Mouse (Mus musculus): ENCODE measurements around the gene Neurod2. TPM values are rescaled to one million over a fixed set of nuclear protein-coding genes. Genes with fewer than 3 reads are reported as not detected.

The Neurod2 gene
- polyA plus RNA-seq, 1 experiment from 2014 or later: 0.09 TPM

DNA sequence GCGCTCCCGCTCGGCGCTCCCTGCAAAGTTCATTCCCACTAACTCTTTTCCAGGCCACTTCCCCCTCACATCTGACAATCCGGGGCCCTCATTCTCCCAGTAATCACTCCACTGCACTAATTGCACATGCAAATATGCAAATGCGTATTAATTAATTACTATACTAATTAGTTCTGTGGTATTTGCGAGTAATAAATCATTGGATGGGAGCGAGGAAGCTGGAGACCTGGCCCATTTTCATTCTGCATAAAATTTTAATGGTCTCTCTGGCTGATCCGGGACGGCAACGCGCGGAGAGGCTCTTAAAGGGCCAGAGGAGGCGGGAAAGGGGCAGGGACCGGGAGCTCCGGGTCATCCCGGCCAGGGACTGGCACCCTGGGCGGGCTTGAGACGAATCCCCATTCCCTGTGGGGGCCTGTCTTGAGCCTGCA is 9.6 kb upstream of the Neurod2 start:
- Histone ChIP-seq H3K4me1 (replicated peaks) (peaks cover 32% of the 10 kb centered on the region), H3K27ac (no peak overlapping the region), H3K9me3 (no peaks in the 10 kb centered on the region), H3K27me3 (peaks cover 94% of the 10 kb centered on the region), H3K4me3 (replicated peaks) (peak overlapping the region; percentile 49), H3K9ac (replicated peaks) (peak overlapping the region; percentile 52), H3K4me2 (peak overlapping the region; percentile 94), H3K36me3 (no peaks in the 10 kb centered on the region)
- ATAC-seq (ENCODE audit: insufficient number of reproducible peaks, insufficient read depth, low FRiP score, low TSS enrichment, low read depth): no peak
- WGBS: under 1% methylated on average over 19 of the region's 19 CpGs

- ATAC-seq (ENCODE audit: insufficient number of reproducible peaks, insufficient read depth, low FRiP score, low TSS enrichment, low read depth): no peak
- H3K4me1 ChIP-seq (replicated peaks): peaks cover 35% of the 10 kb centered on the region
- H3K36me3 ChIP-seq: no peaks in the 10 kb centered on the region
- H3K4me3 ChIP-seq (replicated peaks): peak overlapping the region; percentile 49
- peak overlapping the region; percentile 94 for H3K4me2 ChIP-seq
- peak overlapping the region; percentile 52 for H3K9ac ChIP-seq (replicated peaks)
- no peak overlapping the region for H3K27ac ChIP-seq
- H3K27me3 ChIP-seq: peaks cover 94% of the 10 kb centered on the region
- no peaks in the 10 kb centered on the region for H3K9me3 ChIP-seq
- whole genome bisulfite sequencing: under 1% methylated on average over 46 of the region's 57 CpGs
Observed at GRCm38 (mm10) chr11:98338507-98338961, 9.1 kb upstream of the Neurod2 start.

GRCm38 (mm10) chr11:98336245-98337107 is 7.0 kb upstream of the Neurod2 start:
- Histone ChIP-seq H3K9ac (replicated peaks) (no peak overlapping the region), H3K27me3 (peaks cover 99% of the 10 kb centered on the region), H3K27ac (no peak overlapping the region), H3K9me3 (no peaks in the 10 kb centered on the region), H3K4me1 (replicated peaks) (peaks cover 25% of the 10 kb centered on the region), H3K4me3 (replicated peaks) (no peak overlapping the region), H3K36me3 (no peaks in the 10 kb centered on the region), H3K4me2 (no peak overlapping the region)
- 15% methylated on average over 13 of the region's 13 CpGs for WGBS
- ATAC-seq (ENCODE audit: insufficient number of reproducible peaks, insufficient read depth, low FRiP score, low TSS enrichment, low read depth): no peak

DNA sequence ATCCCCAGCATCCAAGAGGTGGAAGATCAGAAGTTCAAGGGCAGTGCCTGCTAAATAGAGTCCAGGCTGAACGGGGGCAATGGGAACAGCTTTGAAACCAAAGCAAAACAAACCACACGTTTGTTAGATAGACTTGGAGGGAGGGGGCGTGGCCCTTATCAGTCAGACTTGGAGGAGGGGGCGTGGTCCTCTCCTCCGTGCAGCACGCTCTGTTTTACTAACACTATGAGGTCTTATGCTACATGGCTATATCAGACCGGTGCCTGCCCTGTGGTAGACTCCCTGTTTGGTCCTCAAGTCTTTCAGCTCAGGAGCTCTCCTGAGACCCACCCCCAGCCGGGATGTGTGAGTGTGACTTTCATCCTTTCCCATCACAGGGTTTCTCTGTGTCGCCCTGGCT is 5.8 kb upstream of the Neurod2 start:
- H3K9ac ChIP-seq (replicated peaks): no peak overlapping the region
- H3K27me3 ChIP-seq: peaks cover 100% of the 10 kb centered on the region
- H3K4me3 ChIP-seq (replicated peaks): no peak overlapping the region; the same call in 1 of the 2 replicates
- H3K4me1 ChIP-seq (replicated peaks): peaks cover 25% of the 10 kb centered on the region
- no peak for ATAC-seq (ENCODE audit: insufficient number of reproducible peaks, insufficient read depth, low FRiP score, low TSS enrichment, low read depth)
- H3K4me2 ChIP-seq: no peak overlapping the region
- no peak overlapping the region for H3K27ac ChIP-seq
- H3K9me3 ChIP-seq: no peaks in the 10 kb centered on the region
- no peaks in the 10 kb centered on the region for H3K36me3 ChIP-seq
- 7% methylated on average over 9 of the region's 9 CpGs for WGBS

GRCm38 (mm10) chr11:98333981-98334741 is 4.7 kb upstream of the Neurod2 start:
- Histone ChIP-seq H3K27me3 (peaks cover 100% of the 10 kb centered on the region), H3K9ac (replicated peaks) (no peak overlapping the region), H3K27ac (no peak overlapping the region), H3K36me3 (no peaks in the 10 kb centered on the region), H3K4me1 (replicated peaks) (peaks cover 17% of the 10 kb centered on the region), H3K4me3 (replicated peaks) (peak overlapping the region; percentile 18), H3K9me3 (no peaks in the 10 kb centered on the region), H3K4me2 (peak overlapping the region; percentile 36)
- no peak for ATAC-seq (ENCODE audit: insufficient number of reproducible peaks, insufficient read depth, low FRiP score, low TSS enrichment, low read depth)
- WGBS: 2% methylated on average over 37 of the region's 41 CpGs

DNA sequence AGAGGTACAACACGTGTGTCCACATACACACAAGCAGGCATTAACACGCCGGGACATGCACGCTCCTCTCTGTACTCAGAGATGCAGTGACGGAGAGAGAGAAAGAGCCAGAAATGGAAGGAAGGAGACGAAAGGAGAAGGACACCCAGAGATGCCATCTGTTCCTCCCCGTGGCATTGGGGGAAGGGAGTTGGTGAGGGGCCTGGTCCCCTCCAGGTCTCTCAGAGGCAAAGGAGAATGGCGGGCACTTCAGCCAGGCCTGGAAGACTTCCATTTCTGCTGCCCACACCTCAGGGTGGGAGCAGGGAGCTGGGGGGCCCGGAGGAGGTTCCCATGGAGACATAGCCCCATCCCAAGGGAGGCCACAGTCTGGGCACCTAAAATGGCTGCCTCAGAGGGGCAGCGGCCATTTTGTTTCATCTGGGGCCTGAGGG is 3.8 kb upstream of the Neurod2 start:
- Histone ChIP-seq H3K4me3 (replicated peaks) (no peak overlapping the region), H3K9me3 (no peaks in the 10 kb centered on the region), H3K27ac (no peak overlapping the region), H3K4me1 (replicated peaks) (peaks cover 13% of the 10 kb centered on the region), H3K36me3 (no peaks in the 10 kb centered on the region), H3K9ac (replicated peaks) (no peak overlapping the region), H3K4me2 (no peak overlapping the region), H3K27me3 (peaks cover 100% of the 10 kb centered on the region)
- 72% methylated on average over 10 of the region's 10 CpGs for WGBS
- ATAC-seq (ENCODE audit: insufficient number of reproducible peaks, insufficient read depth, low FRiP score, low TSS enrichment, low read depth): no peak

- H3K27ac ChIP-seq: no peak overlapping the region
- H3K4me3 ChIP-seq (replicated peaks): no peak overlapping the region
- ATAC-seq (ENCODE audit: insufficient number of reproducible peaks, insufficient read depth, low FRiP score, low TSS enrichment, low read depth): no peak
- peaks cover 17% of the 10 kb centered on the region for H3K4me1 ChIP-seq (replicated peaks)
- H3K36me3 ChIP-seq: no peaks in the 10 kb centered on the region
- H3K9me3 ChIP-seq: no peaks in the 10 kb centered on the region
- no peak overlapping the region for H3K4me2 ChIP-seq
- H3K27me3 ChIP-seq: peaks cover 100% of the 10 kb centered on the region
- no peak overlapping the region for H3K9ac ChIP-seq (replicated peaks)
- WGBS: 66% methylated on average over 4 of the region's 4 CpGs
Observed at GRCm38 (mm10) chr11:98332841-98333240, 3.4 kb upstream of the Neurod2 start.

DNA sequence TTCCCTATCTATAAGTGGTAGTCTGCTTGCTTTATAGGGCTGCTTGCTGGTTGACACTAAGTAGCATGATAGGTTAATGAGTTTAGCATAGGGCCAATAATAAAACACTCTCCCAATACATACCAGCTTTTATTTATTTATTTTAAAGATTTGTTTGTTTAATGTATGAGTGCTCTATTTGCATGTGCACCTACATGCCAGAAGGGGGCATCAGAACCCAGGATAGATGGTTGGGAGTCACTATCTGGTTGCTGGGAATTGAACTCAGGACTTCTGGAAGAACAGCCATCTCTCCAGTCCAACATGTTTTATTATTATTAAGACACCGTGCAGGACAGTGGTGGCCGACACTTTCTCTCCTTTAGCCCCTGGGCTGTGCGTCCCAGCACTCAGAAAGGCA is 2.7 kb upstream of the Neurod2 start:
- Histone ChIP-seq H3K27me3 (peaks cover 100% of the 10 kb centered on the region), H3K4me3 (replicated peaks) (no peak overlapping the region), H3K36me3 (no peaks in the 10 kb centered on the region), H3K4me1 (replicated peaks) (peaks cover 23% of the 10 kb centered on the region), H3K9ac (replicated peaks) (no peak overlapping the region), H3K27ac (no peak overlapping the region), H3K9me3 (no peaks in the 10 kb centered on the region), H3K4me2 (no peak overlapping the region)
- 84% methylated on average over 3 of the region's 3 CpGs for WGBS
- no peak for ATAC-seq (ENCODE audit: insufficient number of reproducible peaks, insufficient read depth, low FRiP score, low TSS enrichment, low read depth)

DNA sequence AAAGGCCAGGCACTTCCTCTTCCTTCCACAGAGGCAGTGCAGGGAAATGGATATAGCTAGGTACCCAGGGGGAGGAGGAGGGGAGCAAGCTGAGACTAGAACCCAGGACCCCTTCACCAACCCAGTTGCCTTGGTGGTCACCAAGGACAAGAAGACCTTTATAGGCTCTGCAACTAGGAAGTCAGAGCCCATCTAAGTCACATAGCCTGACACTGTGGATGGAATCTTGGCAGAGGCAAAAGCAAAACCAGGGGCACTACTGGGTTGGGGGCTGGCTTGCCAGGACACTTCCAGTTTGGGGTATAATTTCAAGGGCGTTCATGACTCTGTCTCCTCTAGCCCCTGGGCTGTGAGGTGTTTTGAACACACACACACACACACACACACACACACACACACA is 2.0 kb upstream of the Neurod2 start:
- H3K9me3 ChIP-seq: no peaks in the 10 kb centered on the region
- no peak overlapping the region for H3K9ac ChIP-seq (replicated peaks)
- no peaks in the 10 kb centered on the region for H3K36me3 ChIP-seq
- H3K4me1 ChIP-seq (replicated peaks): peaks cover 28% of the 10 kb centered on the region
- H3K27ac ChIP-seq: no peak overlapping the region
- no peak overlapping the region for H3K4me3 ChIP-seq (replicated peaks)
- no peak for ATAC-seq (ENCODE audit: insufficient number of reproducible peaks, insufficient read depth, low FRiP score, low TSS enrichment, low read depth)
- H3K4me2 ChIP-seq: no peak overlapping the region
- WGBS: 67% methylated on average over 1 of the region's 1 CpGs
- peaks cover 100% of the 10 kb centered on the region for H3K27me3 ChIP-seq

DNA sequence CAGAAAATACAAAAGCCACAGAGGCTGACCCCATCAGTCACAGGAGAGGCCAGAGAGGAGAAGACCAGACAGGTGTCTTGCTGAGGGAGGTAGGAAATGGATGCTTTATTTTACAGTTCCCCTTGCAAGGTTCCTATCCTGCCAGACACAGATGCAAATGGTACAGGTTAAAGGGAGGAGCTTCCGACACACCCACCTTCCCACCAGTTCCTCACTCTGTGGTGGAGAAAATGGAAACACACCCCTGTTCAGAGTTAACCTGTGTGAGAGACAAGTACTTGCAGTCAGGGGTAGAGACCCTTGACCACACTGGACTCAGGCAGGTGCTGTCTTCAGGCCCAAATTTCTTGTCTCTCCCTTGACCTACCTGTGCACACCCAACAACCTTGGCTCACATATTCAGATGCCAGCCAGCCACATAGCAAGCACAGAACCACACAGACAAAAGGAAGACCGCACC is 1.3 kb upstream of the Neurod2 start:
- WGBS: 49% methylated on average over 2 of the region's 2 CpGs
- no peak overlapping the region for H3K27ac ChIP-seq
- no peaks in the 10 kb centered on the region for H3K36me3 ChIP-seq
- ATAC-seq (ENCODE audit: insufficient number of reproducible peaks, insufficient read depth, low FRiP score, low TSS enrichment, low read depth): no peak
- no peaks in the 10 kb centered on the region for H3K9me3 ChIP-seq
- no peak overlapping the region for H3K4me2 ChIP-seq
- no peak overlapping the region for H3K4me3 ChIP-seq (replicated peaks)
- H3K27me3 ChIP-seq: peaks cover 99% of the 10 kb centered on the region
- peaks cover 28% of the 10 kb centered on the region for H3K4me1 ChIP-seq (replicated peaks)
- H3K9ac ChIP-seq (replicated peaks): no peak overlapping the region
